Mouse (Mus musculus) forebrain, embryonic 15.5 days (tissue): ENCODE results near the gene Ebf1. TPM values are rescaled to one million over a fixed set of nuclear protein-coding genes. Genes with fewer than 3 reads are reported as not detected.
A peak's percentile ranks its signal among the peaks of the same experiment; 100 is the strongest.

Experiments used
- ATAC-seq: fragments of 200-750 bp; cut with Nextera tagmentation; replicated peaks from 2 replicates; pipeline ENCODE4 v1.8.0; 2017; ENCODE audit warnings: mild to moderate bottlenecking, moderate TSS enrichment, moderate library complexity
- H3K27ac ChIP-seq: fragments of 300-500 bp; sonication (generic); replicated peaks from 2 replicates; pipeline ENCODE4 v1.5.1; 2015; ENCODE audit warnings: mild to moderate bottlenecking, inconsistent platforms
- H3K27me3 ChIP-seq: fragments of 300-500 bp; sonication (generic); 2 replicates; pipeline ENCODE4 v1.6.1; 2015; ENCODE audit warnings: inconsistent platforms
- H3K36me3 ChIP-seq: fragments of 300-500 bp; sonication (generic); 2 replicates; pipeline ENCODE4 v1.6.1; 2015; ENCODE audit warnings: mild to moderate bottlenecking, inconsistent platforms
- H3K4me1 ChIP-seq: fragments of 300-500 bp; sonication (generic); 2 replicates; pipeline ENCODE4 v1.6.1; 2015; ENCODE audit warnings: inconsistent platforms
- H3K4me2 ChIP-seq: fragments of 300-500 bp; sonication (generic); replicated peaks from 2 replicates; pipeline ENCODE4 v1.6.1; 2015; ENCODE audit warnings: mild to moderate bottlenecking, inconsistent platforms
- H3K4me3 ChIP-seq: fragments of 300-500 bp; sonication (generic); 2 replicates; pipeline ENCODE4 v1.5.1; 2015; ENCODE audit warnings: mild to moderate bottlenecking, inconsistent platforms
- H3K9ac ChIP-seq: fragments of 300-500 bp; sonication (generic); replicated peaks from 2 replicates; pipeline ENCODE4 v1.6.1; 2015; ENCODE audit warnings: mild to moderate bottlenecking, inconsistent platforms
- H3K9me3 ChIP-seq: fragments of 300-500 bp; sonication (generic); 2 replicates; pipeline ENCODE4 v1.6.1; 2016; ENCODE audit warnings: inconsistent platforms
- WGBS: fragments of 180-500 bp; shearing (Covaris S2); methylation state at CpG from one replicate; pipeline ENCODE4 v1.1.7; 2015; ENCODE audit warnings: mixed read lengths; 5-methylcytosine and 5-hydroxymethylcytosine counted together
- polyA plus RNA-seq: library from polyadenylated mRNA; unstranded; fragments of >200 nt; fragmentation: Nextera tagmentation; extraction: Ambion mirVana; gene quantifications from 2 replicates; pipeline ENCODE4 v1.2.1, GENCODE M21; 2015

Ebf1 gene
- polyA plus RNA-seq, 1 experiment from 2014 or later: 35.6 TPM

DNA sequence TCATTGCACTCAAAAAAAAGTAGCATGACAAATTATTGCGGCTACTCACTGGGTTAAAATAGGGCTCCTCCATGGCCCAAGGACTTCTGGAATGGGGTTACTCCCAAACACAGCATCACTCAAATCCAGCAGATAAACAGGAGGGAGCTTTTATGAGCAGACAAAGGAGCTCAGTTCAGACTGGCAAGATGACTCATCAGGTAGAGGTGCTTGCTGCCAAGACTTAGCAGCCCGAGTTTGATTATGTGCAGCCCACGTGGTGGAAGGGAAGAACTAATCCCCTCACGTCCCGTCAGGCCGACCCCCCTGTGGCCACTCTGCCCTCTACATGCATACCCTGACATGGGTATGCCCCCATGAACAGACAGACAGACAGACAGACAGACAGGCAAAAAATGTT lies 285.0 kb downstream of the Ebf1 start:
- no peaks in the 10 kb centered on the region for H3K27me3 ChIP-seq
- H3K9ac ChIP-seq: no peak overlapping the region
- H3K4me3 ChIP-seq: no peak overlapping the region
- peaks cover 40% of the 10 kb centered on the region for H3K4me1 ChIP-seq
- no peaks in the 10 kb centered on the region for H3K9me3 ChIP-seq
- no peaks in the 10 kb centered on the region for H3K36me3 ChIP-seq
- 43% methylated on average over 6 of the region's 6 CpGs for WGBS
- H3K4me2 ChIP-seq: no peak overlapping the region
- no peak overlapping the region for H3K27ac ChIP-seq
- no peak for ATAC-seq

GRCm38 (mm10) chr11:44904121-44904520 lies 287.0 kb downstream of the Ebf1 start:
- Histone ChIP-seq H3K9ac (no peak overlapping the region), H3K36me3 (no peaks in the 10 kb centered on the region), H3K27ac (peak overlapping the region; percentile 38), H3K27me3 (no peaks in the 10 kb centered on the region), H3K9me3 (no peaks in the 10 kb centered on the region), H3K4me3 (no peak overlapping the region), H3K4me2 (no peak overlapping the region), H3K4me1 (peaks cover 40% of the 10 kb centered on the region)
- no peak for ATAC-seq
- 21% methylated on average over 9 of the region's 9 CpGs for WGBS

GRCm38 (mm10) chr11:44906456-44906855 lies 289.3 kb downstream of the Ebf1 start:
- ATAC-seq: no peak
- 73% methylated on average over 5 of the region's 5 CpGs for WGBS
- H3K4me1 ChIP-seq: peaks cover 23% of the 10 kb centered on the region
- no peaks in the 10 kb centered on the region for H3K27me3 ChIP-seq
- H3K36me3 ChIP-seq: no peaks in the 10 kb centered on the region
- no peak overlapping the region for H3K4me3 ChIP-seq
- H3K27ac ChIP-seq: no peak overlapping the region
- H3K4me2 ChIP-seq: no peak overlapping the region
- H3K9me3 ChIP-seq: no peaks in the 10 kb centered on the region
- H3K9ac ChIP-seq: no peak overlapping the region

DNA sequence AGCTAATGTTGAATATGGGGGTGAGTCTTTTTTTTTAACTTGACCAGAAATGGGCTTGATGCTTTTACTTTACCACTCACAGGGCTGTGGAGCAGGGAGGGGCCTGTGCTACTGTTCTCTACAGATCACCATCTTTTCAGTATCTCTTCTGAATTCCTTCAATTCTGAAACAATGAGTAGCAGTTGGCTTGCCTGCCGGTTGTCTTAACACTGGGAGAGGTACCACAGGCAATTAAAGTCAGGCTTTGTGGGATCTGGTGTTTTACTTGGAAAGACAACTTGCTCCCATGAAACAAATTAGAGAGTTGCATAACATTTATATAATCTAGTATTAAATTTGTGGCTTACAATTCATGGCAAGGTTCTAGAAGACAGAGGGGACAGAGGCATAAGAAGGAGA lies 294.6 kb downstream of the Ebf1 start:
- no peak overlapping the region for H3K27ac ChIP-seq
- no peaks in the 10 kb centered on the region for H3K9me3 ChIP-seq
- H3K4me1 ChIP-seq: no peaks in the 10 kb centered on the region
- ATAC-seq: no peak
- H3K36me3 ChIP-seq: no peaks in the 10 kb centered on the region
- H3K27me3 ChIP-seq: no peaks in the 10 kb centered on the region
- H3K9ac ChIP-seq: no peak overlapping the region
- H3K4me3 ChIP-seq: no peak overlapping the region
- no peak overlapping the region for H3K4me2 ChIP-seq
- 32% methylated on average over 1 of the region's 1 CpGs for WGBS

- Histone ChIP-seq H3K4me3 (no peak overlapping the region), H3K27ac (no peak overlapping the region), H3K27me3 (no peaks in the 10 kb centered on the region), H3K4me2 (no peak overlapping the region), H3K9me3 (no peaks in the 10 kb centered on the region), H3K36me3 (no peaks in the 10 kb centered on the region), H3K4me1 (no peaks in the 10 kb centered on the region), H3K9ac (no peak overlapping the region)
- no peak for ATAC-seq
- WGBS: 90% methylated on average over 5 of the region's 5 CpGs
Measured at GRCm38 (mm10) chr11:44913806-44914205, 296.7 kb downstream of the Ebf1 start.

DNA sequence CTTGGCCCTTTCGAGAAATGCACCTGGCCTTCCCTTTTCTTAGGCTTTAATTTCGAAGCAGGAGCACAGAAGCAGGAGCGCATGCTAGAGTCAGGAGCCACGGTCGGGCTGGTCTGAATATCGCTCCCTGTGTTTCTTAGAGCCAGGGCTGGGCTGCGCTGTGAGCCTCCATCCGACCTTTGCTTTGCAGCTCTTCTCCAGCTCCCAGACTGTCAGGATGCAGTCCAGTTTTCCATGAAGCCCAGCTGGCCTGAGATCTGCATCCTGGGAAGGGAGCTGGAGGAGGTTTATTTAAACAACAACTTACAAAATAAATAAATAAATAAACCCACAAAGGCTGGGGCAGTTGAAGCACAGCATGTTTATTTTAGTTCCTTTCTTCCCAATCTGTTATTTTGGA lies 299.9 kb downstream of the Ebf1 start:
- no peak overlapping the region for H3K4me2 ChIP-seq
- ATAC-seq: no peak

DNA sequence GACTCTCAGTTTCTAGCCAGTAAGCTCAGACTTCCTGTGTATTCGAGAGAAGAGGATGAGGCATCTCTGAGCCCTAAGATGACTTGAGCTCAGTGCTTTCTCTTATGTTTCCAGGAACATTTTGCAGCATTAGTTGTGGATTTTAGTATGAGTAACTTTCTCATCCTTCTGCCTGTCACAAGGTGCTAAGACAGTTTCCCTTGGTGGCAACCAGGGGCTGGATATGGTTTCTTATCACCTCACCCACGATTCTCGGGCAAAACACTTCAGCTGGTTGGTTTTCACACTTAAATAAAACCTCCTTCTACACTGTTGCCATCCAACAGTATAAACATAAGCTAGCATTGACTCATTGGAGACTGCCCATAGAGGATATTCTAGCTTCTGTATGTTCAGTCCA lies 306.0 kb downstream of the Ebf1 start:
- peaks cover 3% of the 10 kb centered on the region for H3K27me3 ChIP-seq
- H3K36me3 ChIP-seq: no peaks in the 10 kb centered on the region
- H3K4me2 ChIP-seq: no peak overlapping the region
- H3K9ac ChIP-seq: no peak overlapping the region
- no peaks in the 10 kb centered on the region for H3K4me1 ChIP-seq
- WGBS: 89% methylated on average over 3 of the region's 3 CpGs
- no peak overlapping the region for H3K27ac ChIP-seq
- H3K4me3 ChIP-seq: no peak overlapping the region
- H3K9me3 ChIP-seq: no peaks in the 10 kb centered on the region
- no peak for ATAC-seq

More for the DNA sequence above, 299.9 kb downstream of the Ebf1 start:
- no peaks in the 10 kb centered on the region for H3K4me1 ChIP-seq
- H3K27ac ChIP-seq: no peak overlapping the region
- H3K27me3 ChIP-seq: peaks cover 3% of the 10 kb centered on the region; the same call in 1 of the 2 replicates
- H3K4me3 ChIP-seq: no peak overlapping the region
- H3K9me3 ChIP-seq: no peaks in the 10 kb centered on the region
- 64% methylated on average over 8 of the region's 8 CpGs for WGBS
- H3K36me3 ChIP-seq: no peaks in the 10 kb centered on the region
- H3K9ac ChIP-seq: no peak overlapping the region

- no peak for ATAC-seq
- Histone ChIP-seq H3K9me3 (no peaks in the 10 kb centered on the region), H3K27me3 (peaks cover 3% of the 10 kb centered on the region), H3K36me3 (no peaks in the 10 kb centered on the region), H3K9ac (no peak overlapping the region), H3K27ac (no peak overlapping the region), H3K4me2 (no peak overlapping the region), H3K4me3 (no peak overlapping the region), H3K4me1 (no peaks in the 10 kb centered on the region)
- 80% methylated on average over 10 of the region's 10 CpGs for WGBS
Measured at GRCm38 (mm10) chr11:44923868-44924508, 306.9 kb downstream of the Ebf1 start.

GRCm38 (mm10) chr11:44924896-44925295 lies 307.8 kb downstream of the Ebf1 start:
- 44% methylated on average over 8 of the region's 8 CpGs for WGBS
- Histone ChIP-seq H3K36me3 (no peaks in the 10 kb centered on the region), H3K4me3 (no peak overlapping the region), H3K4me1 (no peaks in the 10 kb centered on the region), H3K4me2 (no peak overlapping the region), H3K9ac (no peak overlapping the region), H3K27ac (no peak overlapping the region), H3K9me3 (no peaks in the 10 kb centered on the region), H3K27me3 (peaks cover 3% of the 10 kb centered on the region)
- ATAC-seq: no peak

- H3K9me3 ChIP-seq: no peaks in the 10 kb centered on the region
- WGBS: 45% methylated on average over 12 of the region's 12 CpGs
- no peaks in the 10 kb centered on the region for H3K4me1 ChIP-seq
- ATAC-seq: no peak
- no peak overlapping the region for H3K4me2 ChIP-seq
- no peaks in the 10 kb centered on the region; the same call in 1 of the 2 replicates for H3K27me3 ChIP-seq
- no peak overlapping the region for H3K27ac ChIP-seq
- no peaks in the 10 kb centered on the region for H3K36me3 ChIP-seq
- no peak overlapping the region for H3K9ac ChIP-seq
- no peak overlapping the region for H3K4me3 ChIP-seq
Measured at GRCm38 (mm10) chr11:44925806-44926525, 308.8 kb downstream of the Ebf1 start.

- Histone ChIP-seq H3K9me3 (no peaks in the 10 kb centered on the region), H3K9ac (no peak overlapping the region), H3K27me3 (no peaks in the 10 kb centered on the region; the same call in 1 of the 2 replicates), H3K4me2 (no peak overlapping the region), H3K4me3 (no peak overlapping the region), H3K36me3 (no peaks in the 10 kb centered on the region), H3K4me1 (no peaks in the 10 kb centered on the region), H3K27ac (no peak overlapping the region)
- WGBS: 91% methylated on average over 6 of the region's 6 CpGs
- no peak for ATAC-seq
Measured at GRCm38 (mm10) chr11:44928403-44928802, 311.3 kb downstream of the Ebf1 start.

DNA sequence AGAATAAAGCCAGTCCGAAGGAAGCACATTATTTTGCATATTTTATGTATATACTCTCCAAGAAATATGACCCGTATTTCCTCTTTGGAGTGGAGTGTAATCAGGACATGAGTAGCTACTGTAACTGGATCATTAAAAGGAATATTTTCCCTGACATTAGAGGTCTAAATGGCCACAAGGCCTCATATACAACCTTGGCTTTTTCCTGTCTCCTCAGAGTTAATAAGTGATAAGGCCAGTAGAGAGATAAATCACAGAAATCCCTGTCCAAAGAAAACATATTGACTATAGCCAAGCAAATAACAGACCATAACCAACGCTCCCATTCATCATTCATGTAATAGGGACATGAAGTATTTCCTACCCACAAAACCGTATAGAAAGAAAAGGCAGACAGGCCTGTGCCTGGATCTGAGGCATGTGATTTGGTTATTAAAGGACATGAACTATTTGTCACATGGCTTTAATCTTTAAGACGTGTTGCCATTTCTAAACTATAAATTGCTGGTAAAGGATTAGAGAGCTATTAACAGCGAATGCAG lies 315.9 kb downstream of the Ebf1 start:
- 81% methylated on average over 6 of the region's 6 CpGs for whole genome bisulfite sequencing
- Histone ChIP-seq H3K4me2 (no peak overlapping the region), H3K4me3 (no peak overlapping the region), H3K9ac (no peak overlapping the region), H3K36me3 (no peaks in the 10 kb centered on the region), H3K27ac (no peak overlapping the region), H3K9me3 (no peaks in the 10 kb centered on the region), H3K4me1 (no peaks in the 10 kb centered on the region), H3K27me3 (no peaks in the 10 kb centered on the region)
- no peak for ATAC-seq
